Mouse (Mus musculus): ENCODE measurements around the gene Ndrg2. TPM values are rescaled to one million over a fixed set of nuclear protein-coding genes. Genes with fewer than 3 reads are reported as not detected.

Gene Ndrg2
- polyA plus RNA-seq, 1 experiment from 2014 or later = 17.3 TPM

Other genes starting within 250 kb of the Ndrg2 start
- not detected in 2 replicates for gene Gm17079, start 218.7 kb downstream of the Ndrg2 start, polyA plus RNA-seq (2016; fragmentation: Nextera tagmentation; extraction: Ambion mirVana)
- gene Gm5800, start 197.0 kb downstream of the Ndrg2 start, polyA plus RNA-seq (2016; fragmentation: Nextera tagmentation; extraction: Ambion mirVana) = not detected in 2 replicates
- not detected in 2 replicates for gene Ang4, start 140.6 kb downstream of the Ndrg2 start, polyA plus RNA-seq (2016; fragmentation: Nextera tagmentation; extraction: Ambion mirVana)
- gene AY358078, start 114.1 kb downstream of the Ndrg2 start, polyA plus RNA-seq (2016; fragmentation: Nextera tagmentation; extraction: Ambion mirVana) = not detected in 2 replicates
- 3.6 and 12.0 TPM in 2 replicates for gene Ear6, start 60.5 kb downstream of the Ndrg2 start, polyA plus RNA-seq (2016; fragmentation: Nextera tagmentation; extraction: Ambion mirVana)
- gene Mettl17, start 29.3 kb downstream of the Ndrg2 start, polyA plus RNA-seq (2016; fragmentation: Nextera tagmentation; extraction: Ambion mirVana) = 19.6 and 20.4 TPM in 2 replicates
- 0.06 and 0.11 TPM in 2 replicates for gene Slc39a2, start 21.3 kb downstream of the Ndrg2 start, polyA plus RNA-seq (2016; fragmentation: Nextera tagmentation; extraction: Ambion mirVana)
- gene Tppp2, start 4.3 kb upstream of the Ndrg2 start, polyA plus RNA-seq (2016; fragmentation: Nextera tagmentation; extraction: Ambion mirVana) = not detected in 2 replicates
- not detected in 2 replicates for gene Rnase13, start 8.6 kb upstream of the Ndrg2 start, polyA plus RNA-seq (2016; fragmentation: Nextera tagmentation; extraction: Ambion mirVana)
- gene Arhgef40, start 70.6 kb upstream of the Ndrg2 start, polyA plus RNA-seq (2016; fragmentation: Nextera tagmentation; extraction: Ambion mirVana) = 34.8 and 40.1 TPM in 2 replicates
- 0.32 and 0.39 TPM in 2 replicates for gene Tmem253, start 101.5 kb upstream of the Ndrg2 start, polyA plus RNA-seq (2016; fragmentation: Nextera tagmentation; extraction: Ambion mirVana)
- 15.3 and 15.8 TPM in 2 replicates for gene Zfp219, start 106.6 kb upstream of the Ndrg2 start, polyA plus RNA-seq (2016; fragmentation: Nextera tagmentation; extraction: Ambion mirVana)
- gene Olfr221, start 128.3 kb upstream of the Ndrg2 start, polyA plus RNA-seq (2016; fragmentation: Nextera tagmentation; extraction: Ambion mirVana) = not detected in 2 replicates
- 438 and 448 TPM in 2 replicates for gene Hnrnpc, start 189.9 kb upstream of the Ndrg2 start, polyA plus RNA-seq (2016; fragmentation: Nextera tagmentation; extraction: Ambion mirVana)
- gene Rpgrip1, start 196.5 kb upstream of the Ndrg2 start, polyA plus RNA-seq (2016; fragmentation: Nextera tagmentation; extraction: Ambion mirVana) = 58.2 and 62.1 TPM in 2 replicates